Comparison of ENCODE assay signal across 8 mouse cellular contexts in the genomic region with DNA sequence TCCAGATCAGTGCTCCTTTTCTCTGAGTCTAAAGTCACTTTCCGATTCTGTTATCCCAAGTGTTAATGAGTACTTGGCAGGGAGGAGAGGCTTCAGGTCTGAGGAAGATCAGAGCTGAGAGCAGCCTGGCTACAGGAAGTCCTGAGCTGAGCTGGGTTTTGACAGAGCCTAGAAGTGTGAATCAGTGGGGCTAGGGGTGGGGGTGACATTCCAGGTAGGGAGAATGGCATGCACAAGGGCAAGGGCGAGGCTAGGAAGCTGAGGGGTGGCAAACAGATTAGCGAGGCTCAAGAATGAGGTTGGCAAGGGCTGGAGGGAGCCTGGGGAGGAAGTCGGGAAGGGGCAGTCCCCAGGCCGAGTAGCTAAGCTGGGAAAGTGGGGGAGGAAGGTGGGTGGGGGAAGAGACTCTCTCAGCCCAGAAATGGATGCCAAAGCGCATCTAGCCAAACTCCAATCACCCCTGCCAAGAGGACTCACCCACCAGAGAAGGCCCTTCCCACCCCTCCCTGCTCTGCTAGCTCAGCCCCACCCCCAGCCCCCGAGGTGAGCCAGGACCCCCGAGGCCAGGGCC. TPM values are rescaled to one million over a fixed set of nuclear protein-coding genes. Genes with fewer than 3 reads are reported as not detected.
A peak's percentile ranks its signal among the peaks of the same experiment; 100 is the strongest.
DNase-seq lines count a peak whose midpoint lies in the region; ATAC-seq and TF ChIP-seq lines count a peak whose summit lies in the region.

No protein-coding gene starts in this region.

- H3K36me3 ChIP-seq in hindbrain, embryonic 10.5 days: no peaks in the 10 kb centered on the region
- H3K36me3 ChIP-seq in hindbrain, embryonic 11.5 days (ENCODE audit: control insufficient read depth, insufficient read depth, low read length): no peaks in the 10 kb centered on the region
- H3K36me3 ChIP-seq in limb, embryonic 14.5 days (ENCODE audit: control insufficient read depth, insufficient read depth, low read length): no peaks in the 10 kb centered on the region

- H3K9ac ChIP-seq in hindbrain, embryonic 11.5 days (ENCODE audit: low read depth, low read length): no peak overlapping the region
- no peak overlapping the region for H3K9ac ChIP-seq in limb, embryonic 14.5 days (ENCODE audit: low read depth, low read length, severe bottlenecking)

- no peak for DNase-seq in hindbrain, embryonic 10.5 days (ENCODE audit: low spot score)
- no peak for DNase-seq in hindbrain, embryonic 11.5 days (ENCODE audit: low spot score)
- peak; percentile 54 for DNase-seq in CD4-positive, CD25-positive, alpha-beta regulatory T cell, adult 2 months (ENCODE audit: low read depth, low spot score)
- DNase-seq in heart, adult 8-10 months (ENCODE audit: low spot score): peak; percentile 36
- peak; percentile 17 for DNase-seq in limb, embryonic 14.5 days (ENCODE audit: low spot score)
- no peak for DNase-seq in right cerebral cortex, postnatal 36 days (ENCODE audit: low spot score in 2 of 2)
- DNase-seq in cerebellum, adult 2 months: no peak

- H3K4me3 ChIP-seq in hindbrain, embryonic 10.5 days: no peak overlapping the region
- H3K4me3 ChIP-seq in hindbrain, embryonic 11.5 days (ENCODE audit: low read depth, low read length): no peak overlapping the region
- no peak overlapping the region for H3K4me3 ChIP-seq in limb, embryonic 14.5 days (replicated peaks; ENCODE audit: low read length)
- H3K4me3 ChIP-seq in cerebellum, adult 2 months (replicated peaks; ENCODE audit: insufficient read depth, low read depth, low read length): no peak overlapping the region

- H3K27ac ChIP-seq in hindbrain, embryonic 10.5 days: peak overlapping the region; percentile 42
- no peak overlapping the region for H3K27ac ChIP-seq in hindbrain, embryonic 11.5 days (ENCODE audit: low read depth, low read length)
- peak overlapping the region; percentile 65 for H3K27ac ChIP-seq in limb, embryonic 14.5 days (replicated peaks; ENCODE audit: low read depth, low read length)
- no peak overlapping the region for H3K27ac ChIP-seq in cerebellum, adult 2 months (ENCODE audit: insufficient read depth, low read length)

- TF ChIP-seq POLR2A in limb, embryonic 14.5 days (IDR thresholded peaks at IDR 0.05; ENCODE audit: borderline replicate concordance, extremely low read depth, insufficient read depth, insufficient read length): no peak
- no peak for TF ChIP-seq POLR2A in cerebellum, adult 2 months (IDR thresholded peaks at IDR 0.05; ENCODE audit: borderline replicate concordance, insufficient read depth, low read length)

- peaks cover 15% of the 10 kb centered on the region for H3K27me3 ChIP-seq in hindbrain, embryonic 10.5 days (ENCODE audit: insufficient read depth, poor library complexity, severe bottlenecking)
- no peaks in the 10 kb centered on the region for H3K27me3 ChIP-seq in hindbrain, embryonic 11.5 days (ENCODE audit: control insufficient read depth, insufficient read depth, low read length)
- no peaks in the 10 kb centered on the region for H3K27me3 ChIP-seq in limb, embryonic 14.5 days (ENCODE audit: control insufficient read depth, insufficient read depth, low read length)
- no peaks in the 10 kb centered on the region for H3K27me3 ChIP-seq in cerebellum, adult 2 months (ENCODE audit: control insufficient read depth, insufficient read depth, low read length)

- peaks cover 54% of the 10 kb centered on the region for H3K4me1 ChIP-seq in hindbrain, embryonic 10.5 days (replicated peaks)
- 0 out of 2 replicates have a peak, but pooled peaks cover 2% of the 10 kb centered on the region for H3K4me1 ChIP-seq in hindbrain, embryonic 11.5 days (replicated peaks; ENCODE audit: control insufficient read depth, insufficient read depth, low read length)
- H3K4me1 ChIP-seq in limb, embryonic 14.5 days (ENCODE audit: control insufficient read depth, insufficient read depth, low read length): peaks cover 28% of the 10 kb centered on the region
- H3K4me1 ChIP-seq in cerebellum, adult 2 months (ENCODE audit: control insufficient read depth, insufficient read depth, low read length): peaks cover 12% of the 10 kb centered on the region

- H3K4me2 ChIP-seq in hindbrain, embryonic 11.5 days (replicated peaks; ENCODE audit: low read depth, low read length): no peak overlapping the region
- no peak overlapping the region for H3K4me2 ChIP-seq in limb, embryonic 14.5 days (replicated peaks; ENCODE audit: low read depth, low read length, severe bottlenecking)

- TF ChIP-seq CTCF in cerebellum, adult 2 months (IDR thresholded peaks at IDR 0.05; ENCODE audit: borderline replicate concordance, insufficient read depth, low read depth, low read length): no peak

- no peak for ATAC-seq in hindbrain, embryonic 11.5 days (ENCODE audit: low FRiP score)
- ATAC-seq in limb, embryonic 14.5 days (ENCODE audit: low FRiP score, low read depth): no peak
- ATAC-seq in megakaryocyte progenitor cell, adult 5-6 weeks (replicated peaks; ENCODE audit: poor library complexity): no peak

- 35% methylated on average over 8 of the region's 8 CpGs for WGBS in hindbrain, embryonic 10.5 days
- WGBS in hindbrain, embryonic 11.5 days: 41% methylated on average over 7 of the region's 8 CpGs
- WGBS in limb, embryonic 14.5 days: 9% methylated on average over 7 of the region's 8 CpGs
- WGBS in cerebellum, adult 2 months: 34% methylated on average over 8 of the region's 8 CpGs

- H3K9me3 ChIP-seq in hindbrain, embryonic 10.5 days: no peaks in the 10 kb centered on the region
- no peaks in the 10 kb centered on the region for H3K9me3 ChIP-seq in hindbrain, embryonic 11.5 days (ENCODE audit: control insufficient read depth, low read length)
- H3K9me3 ChIP-seq in limb, embryonic 14.5 days (ENCODE audit: control insufficient read depth, low read length): no peaks in the 10 kb centered on the region

RNA-seq across cellular contexts. Expression of a gene that starts 6.7 kb away (rescaled TPM):
- 25.7 and 32.7 TPM in 2 replicates for polyA plus RNA-seq in hindbrain, embryonic 10.5 days (2016; fragmentation: Nextera tagmentation; extraction: Ambion mirVana)
- 17.9 and 19.4 TPM in 2 replicates for polyA plus RNA-seq in hindbrain, embryonic 11.5 days (2014; fragmentation: Nextera tagmentation; extraction: Ambion mirVana)
- 10 to 100 TPM; 22.9 to 29.0 (median 26.5) TPM for total RNA-seq in heart, adult 8-10 months (2022)
- polyA plus RNA-seq in limb, embryonic 14.5 days (2012; rRNA removed): 79.3 and 113 TPM in 2 replicates
- polyA plus RNA-seq in limb, embryonic 14.5 days (2014; fragmentation: Nextera tagmentation; extraction: Ambion mirVana): 36.5 and 39.5 TPM in 2 replicates
- 22.1 and 29.2 TPM in 2 replicates for total RNA-seq in megakaryocyte progenitor cell, adult 5-6 weeks (2015)
- total RNA-seq in megakaryocyte progenitor cell, adult 5-6 weeks (2017): 12.6 and 14.0 TPM in 2 replicates
- 38.3 and 40.9 TPM in 2 replicates for polyA plus RNA-seq in cerebellum, adult 2 months (2012; rRNA removed)

RNA-seq across cellular contexts. Expression of a gene that starts 59.3 kb away (rescaled TPM):
- polyA plus RNA-seq in hindbrain, embryonic 10.5 days (2016; fragmentation: Nextera tagmentation; extraction: Ambion mirVana): 28.8 and 31.3 TPM in 2 replicates
- polyA plus RNA-seq in hindbrain, embryonic 11.5 days (2014; fragmentation: Nextera tagmentation; extraction: Ambion mirVana): 28.1 and 28.4 TPM in 2 replicates
- 10 to 100 TPM; 63.6 to 76.6 (median 67.9) TPM for total RNA-seq in heart, adult 8-10 months (2022)
- 23.4 and 29.1 TPM in 2 replicates for polyA plus RNA-seq in limb, embryonic 14.5 days (2012; rRNA removed)
- polyA plus RNA-seq in limb, embryonic 14.5 days (2014; fragmentation: Nextera tagmentation; extraction: Ambion mirVana): 46.2 and 47.3 TPM in 2 replicates
- total RNA-seq in megakaryocyte progenitor cell, adult 5-6 weeks (2015): 83.0 and 94.4 TPM in 2 replicates
- total RNA-seq in megakaryocyte progenitor cell, adult 5-6 weeks (2017): 62.7 and 70.0 TPM in 2 replicates
- polyA plus RNA-seq in cerebellum, adult 2 months (2012; rRNA removed): 129 and 133 TPM in 2 replicates

Comparison
In these comparisons a context has a peak if more than half of its experiments do, and no peak if none do; other contexts are left out.
1. H3K27ac ChIP-seq: peak in hindbrain, embryonic 10.5 days (single experiment) and limb, embryonic 14.5 days (single experiment); none in hindbrain, embryonic 11.5 days (single experiment) and cerebellum, adult 2 months (single experiment).
2. DNase-seq: peak in CD4-positive, CD25-positive, alpha-beta regulatory T cell, adult 2 months (single experiment), heart, adult 8-10 months (single experiment) and limb, embryonic 14.5 days (single experiment); none in hindbrain, embryonic 10.5 days (single experiment), hindbrain, embryonic 11.5 days (single experiment), right cerebral cortex, postnatal 36 days (0 of 2) and cerebellum, adult 2 months (0 of 2).